Mouse (Mus musculus) heart, embryonic 14.5 days (tissue): ENCODE results near the gene Sigmar1. TPM values are rescaled to one million over a fixed set of nuclear protein-coding genes. Genes with fewer than 3 reads are reported as not detected.

Experiments
- ATAC-seq: fragments of 200-750 bp; cut with Nextera tagmentation; 2 replicates; pipeline ENCODE4 v1.8.0; 2017; ENCODE audit warnings: low read depth, moderate TSS enrichment; ENCODE audit not compliant: insufficient number of reproducible peaks, insufficient read depth, low FRiP score
- H3K27ac ChIP-seq, 2 experiments: fragments of 200-500 bp in 1 of 2; fragments of 300-500 bp in 1 of 2; sonication (generic) in 1 of 2; replicated peaks in 1 of 2; 2 replicates each; pipeline ENCODE4 v1.5.1; 2012 to 2014; ENCODE audit warnings: low read depth in 2 of 2, low read length in 2 of 2, control low read depth in 1 of 2, mild to moderate bottlenecking in 1 of 2, mixed read lengths in 1 of 2; ENCODE audit not compliant: control insufficient read depth in 1 of 2, insufficient read depth in 1 of 2
- H3K27me3 ChIP-seq: fragments of 300-500 bp; sonication (generic); 2 replicates; pipeline ENCODE4 v1.6.1; 2014; ENCODE audit warnings: mild to moderate bottlenecking, low read length, control low read depth; ENCODE audit not compliant: control insufficient read depth, insufficient read depth
- H3K36me3 ChIP-seq: fragments of 300-500 bp; sonication (generic); 2 replicates; pipeline ENCODE4 v1.6.1; 2014; ENCODE audit warnings: mild to moderate bottlenecking, control low read depth, low read length, mixed read lengths; ENCODE audit not compliant: control insufficient read depth, insufficient read depth
- H3K4me1 ChIP-seq, 2 experiments: fragments of 200-500 bp in 1 of 2; fragments of 300-500 bp in 1 of 2; sonication (generic) in 1 of 2; 2 replicates each; pipeline ENCODE4 v1.6.1; 2012 to 2014; ENCODE audit warnings: low read length in 2 of 2, control low read depth in 1 of 2, mixed read lengths in 1 of 2; ENCODE audit not compliant: control insufficient read depth in 2 of 2, insufficient read depth in 2 of 2
- H3K4me2 ChIP-seq: fragments of 300-500 bp; sonication (generic); 2 replicates; pipeline ENCODE4 v1.6.1; 2014; ENCODE audit warnings: mild to moderate bottlenecking, low read length
- H3K4me3 ChIP-seq, 2 experiments: fragments of 200-500 bp in 1 of 2; fragments of 300-500 bp in 1 of 2; sonication (generic) in 1 of 2; 2 replicates each; pipeline ENCODE4 v1.5.1; 2012 to 2014; ENCODE audit warnings: low read length in 2 of 2, mild to moderate bottlenecking in 2 of 2, control low read depth in 1 of 2, low read depth in 1 of 2, moderate library complexity in 1 of 2; ENCODE audit not compliant: control insufficient read depth in 1 of 2, insufficient read depth in 1 of 2
- H3K9ac ChIP-seq: fragments of 300-500 bp; sonication (generic); 2 replicates; pipeline ENCODE4 v1.6.1; 2014; ENCODE audit warnings: mild to moderate bottlenecking, low read length
- H3K9me3 ChIP-seq: fragments of 300-500 bp; sonication (generic); 2 replicates; pipeline ENCODE4 v1.6.1; 2016; ENCODE audit warnings: low read length, control low read depth; ENCODE audit not compliant: control insufficient read depth
- WGBS: fragments of 180-500 bp; shearing (Covaris S2); extraction: QIAGEN DNeasy Blood & Tissue Kit; methylation state at CpG from one replicate; pipeline ENCODE4 v1.1.7; 2014; 5-methylcytosine and 5-hydroxymethylcytosine counted together
- polyA plus RNA-seq: library from polyadenylated mRNA; unstranded; fragments of >200 nt; fragmentation: Nextera tagmentation; extraction: Ambion mirVana; gene quantifications from 2 replicates; pipeline ENCODE4 v1.2.1, GENCODE M21; 2014

Gene Sigmar1
- polyA plus RNA-seq, 1 experiment from 2014 or later, result 57.0 TPM

- Histone ChIP-seq H3K27me3 (no peaks in the 10 kb centered on the region), H3K36me3 (peaks cover 60% of the 10 kb centered on the region), H3K4me1 (peaks cover 17% of the 10 kb centered on the region in 2 experiments), H3K9ac (no peak overlapping the region), H3K9me3 (no peaks in the 10 kb centered on the region), H3K4me3 (no peak overlapping the region), H3K4me2 (no peak overlapping the region), H3K27ac (no peak overlapping the region)
- ATAC-seq, result no peak
- WGBS, result 85% methylated on average over 5 of the region's 5 CpGs
Measured at GRCm38 (mm10) chr4:41715596-41715995, 40.4 kb downstream of the Sigmar1 start.

GRCm38 (mm10) chr4:41715082-41715481 is 40.9 kb downstream of the Sigmar1 start:
- no peak overlapping the region for H3K4me3 ChIP-seq
- H3K9me3 ChIP-seq, result no peaks in the 10 kb centered on the region
- no peaks in the 10 kb centered on the region for H3K27me3 ChIP-seq
- ATAC-seq, result no peak
- H3K4me2 ChIP-seq, result no peak overlapping the region
- 72% methylated on average over 8 of the region's 8 CpGs for WGBS
- no peak overlapping the region for H3K27ac ChIP-seq
- H3K9ac ChIP-seq, result no peak overlapping the region
- H3K4me1 ChIP-seq, result peaks cover 17% of the 10 kb centered on the region in 2 experiments
- H3K36me3 ChIP-seq, result peaks cover 55% of the 10 kb centered on the region

- H3K9ac ChIP-seq, result no peak overlapping the region; the same call in 1 of the 2 replicates
- peak overlapping the region in 1 of 2 experiments; percentile 95; a peak in 2 of 4 replicates for H3K4me3 ChIP-seq
- no peaks in the 10 kb centered on the region for H3K27me3 ChIP-seq
- peaks cover 17% of the 10 kb centered on the region in 2 experiments for H3K4me1 ChIP-seq
- peaks cover 47% of the 10 kb centered on the region for H3K36me3 ChIP-seq
- peak overlapping the region; percentile 95 for H3K4me2 ChIP-seq
- H3K27ac ChIP-seq, result no peak overlapping the region
- 22% methylated on average over 8 of the region's 8 CpGs for WGBS
- ATAC-seq, result no peak
- H3K9me3 ChIP-seq, result no peaks in the 10 kb centered on the region
Measured at GRCm38 (mm10) chr4:41714276-41714675, 41.7 kb downstream of the Sigmar1 start.

GRCm38 (mm10) chr4:41713197-41714067 is 42.5 kb downstream of the Sigmar1 start, which contains the start of gene Rpp25l:
TSS of gene Rpp25l (minus strand) at chr4:41713534.
- H3K36me3 ChIP-seq, result peaks cover 39% of the 10 kb centered on the region
- whole genome bisulfite sequencing, result under 1% methylated on average over 61 of the region's 61 CpGs

GRCm38 (mm10) chr4:41712421-41713196 is 43.3 kb downstream of the Sigmar1 start:
- peak; percentile 3; the same call in 1 of the 2 replicates for ATAC-seq
- Histone ChIP-seq H3K36me3 (peaks cover 31% of the 10 kb centered on the region), H3K4me3 (peak overlapping the region; percentile 70 to 95), H3K4me2 (peak overlapping the region; percentile 95), H3K4me1 (peaks cover 17% of the 10 kb centered on the region in 2 experiments), H3K27me3 (no peaks in the 10 kb centered on the region), H3K9me3 (no peaks in the 10 kb centered on the region), H3K27ac (peak overlapping the region; percentile 35 to 64), H3K9ac (peak overlapping the region; percentile 97)
- WGBS, result 42% methylated on average over 31 of the region's 31 CpGs

More at GRCm38 (mm10) chr4:41713197-41714067, 42.5 kb downstream of the Sigmar1 start, which contains the start of gene Rpp25l:
- ATAC-seq, result peak; percentile 48
- Histone ChIP-seq H3K9ac (peak within 1 kb of the TSS; percentile 97), H3K4me3 (peak within 1 kb of the TSS; percentile 70 to 95), H3K4me2 (peak within 1 kb of the TSS; percentile 95), H3K27me3 (no peaks in the 10 kb centered on the region), H3K4me1 (peaks cover 17% of the 10 kb centered on the region in 2 experiments), H3K27ac (peak within 1 kb of the TSS; percentile 35 to 64), H3K9me3 (no peaks in the 10 kb centered on the region)

- 72% methylated on average over 16 of the region's 16 CpGs for WGBS
Measured at GRCm38 (mm10) chr4:41711705-41712375, 44.1 kb downstream of the Sigmar1 start.

GRCm38 (mm10) chr4:41710229-41710628 is 45.7 kb downstream of the Sigmar1 start:
- WGBS, result 72% methylated on average over 4 of the region's 4 CpGs

More at GRCm38 (mm10) chr4:41711705-41712375, 44.1 kb downstream of the Sigmar1 start:
- H3K27ac ChIP-seq, result no peak overlapping the region
- H3K4me3 ChIP-seq, result peak overlapping the region; percentile 70 to 95
- peak overlapping the region; percentile 95 for H3K4me2 ChIP-seq
- peaks cover 23% of the 10 kb centered on the region for H3K36me3 ChIP-seq
- H3K9ac ChIP-seq, result peak overlapping the region; percentile 97
- no peaks in the 10 kb centered on the region for H3K27me3 ChIP-seq
- no peak for ATAC-seq
- peaks cover 17 to 19% of the 10 kb centered on the region in 2 experiments for H3K4me1 ChIP-seq
- H3K9me3 ChIP-seq, result no peaks in the 10 kb centered on the region

More at GRCm38 (mm10) chr4:41710229-41710628, 45.7 kb downstream of the Sigmar1 start:
- ATAC-seq, result no peak
- Histone ChIP-seq H3K36me3 (peaks cover 16% of the 10 kb centered on the region), H3K4me3 (no peak overlapping the region), H3K4me1 (peaks cover 24 to 30% of the 10 kb centered on the region in 2 experiments), H3K27ac (no peak overlapping the region), H3K9ac (no peak overlapping the region), H3K27me3 (peaks cover 4% of the 10 kb centered on the region), H3K9me3 (no peaks in the 10 kb centered on the region), H3K4me2 (no peak overlapping the region)
